Mouse (Mus musculus) liver, embryonic 14.5 days (tissue): ENCODE measurements around the gene Smpdl3b. TPM values are rescaled to one million over a fixed set of nuclear protein-coding genes. Genes with fewer than 3 reads are reported as not detected.
A peak's percentile ranks its signal among the peaks of the same experiment; 100 is the strongest.
"Not testable (repeated sequence)": the region's sequence is repeated elsewhere in the genome, so short reads cannot be mapped to it uniquely, and the experiment has no call there.

ENCODE experiments used
- ATAC-seq: fragments of 200-750 bp; cut with Nextera tagmentation; 2 replicates; pipeline ENCODE4 v1.8.0; 2017; ENCODE audit warnings: moderate number of reproducible peaks, mild to moderate bottlenecking, moderate library complexity; ENCODE audit not compliant: insufficient read depth
- DNase-seq, 3 experiments: peaks; one replicate each; pipeline ENCODE4 v3.0.0-alpha.2; 2012 to 2013; ENCODE audit warnings: low read depth in 3 of 3, low spot score in 3 of 3
- H3K27ac ChIP-seq: fragments of 300-500 bp; sonication (generic); 2 replicates; pipeline ENCODE4 v1.5.1; 2014; ENCODE audit warnings: moderate library complexity, mild to moderate bottlenecking, control low read depth, inconsistent platforms
- H3K27me3 ChIP-seq: fragments of 300-500 bp; sonication (generic); 2 replicates; pipeline ENCODE4 v1.6.1; 2014; ENCODE audit warnings: mild to moderate bottlenecking, low read length, moderate library complexity; ENCODE audit not compliant: control insufficient read depth, insufficient read depth
- H3K36me3 ChIP-seq: fragments of 300-500 bp; sonication (generic); replicated peaks from 2 replicates; pipeline ENCODE4 v1.6.1; 2014; ENCODE audit warnings: low read depth; ENCODE audit not compliant: control insufficient read depth, insufficient read depth
- H3K4me1 ChIP-seq, 2 experiments: fragments of 200-500 bp in 1 of 2; fragments of 300-500 bp in 1 of 2; sonication (generic) in 1 of 2; replicated peaks; 2 replicates each; pipeline ENCODE4 v1.6.1; 2012 to 2014; ENCODE audit warnings: antibody characterized with exemption in 1 of 2, inconsistent platforms in 1 of 2, low read length in 1 of 2; ENCODE audit not compliant: control insufficient read depth in 2 of 2, insufficient read depth in 2 of 2
- H3K4me2 ChIP-seq: fragments of 300-500 bp; sonication (generic); 2 replicates; pipeline ENCODE4 v1.6.1; 2014; ENCODE audit warnings: low read depth, mild to moderate bottlenecking, control low read depth, moderate library complexity
- H3K4me3 ChIP-seq, 2 experiments: fragments of 200-500 bp in 1 of 2; fragments of 300-500 bp in 1 of 2; sonication (generic) in 1 of 2; 2 replicates each; pipeline ENCODE4 v1.5.1; 2012 to 2014; ENCODE audit warnings: low read depth in 2 of 2, low read length in 2 of 2, mild to moderate bottlenecking in 2 of 2, control low read depth in 1 of 2, inconsistent platforms in 1 of 2, moderate library complexity in 1 of 2; ENCODE audit not compliant: insufficient read depth in 1 of 2
- H3K9ac ChIP-seq: fragments of 300-500 bp; sonication (generic); replicated peaks from 2 replicates; pipeline ENCODE4 v1.6.1; 2014; ENCODE audit warnings: mild to moderate bottlenecking, control low read depth, moderate library complexity
- H3K9me3 ChIP-seq: fragments of 300-500 bp; sonication (generic); 2 replicates; pipeline ENCODE4 v1.6.1; 2016; ENCODE audit warnings: low read length, mixed read lengths; ENCODE audit not compliant: control insufficient read depth
- CTCF ChIP-seq: IDR thresholded peaks from 2 replicates; pipeline ENCODE4 v1.5.1; 2016; ENCODE audit warnings: antibody characterized with exemption, low read depth, control low read depth
- EP300 ChIP-seq: IDR thresholded peaks from 2 replicates; pipeline ENCODE4 v1.6.1; 2016; ENCODE audit warnings: antibody characterized with exemption, low read depth
- WGBS: fragments of 180-500 bp; shearing (Covaris S2); extraction: QIAGEN DNeasy Blood & Tissue Kit; methylation state at CpG from one replicate; pipeline ENCODE4 v1.1.7; 2014; ENCODE audit not compliant: insufficient replicate concordance; 5-methylcytosine and 5-hydroxymethylcytosine counted together
- polyA plus RNA-seq, 2 experiments: library from polyadenylated mRNA; depleted of rRNA in 1 of 2; stranded (reverse) in 1 of 2; unstranded in 1 of 2; fragments of >200 nt; fragmentation: Nextera tagmentation in 1 of 2; extraction: Ambion mirVana in 1 of 2; gene quantifications; 2 replicates each; pipeline versions ENCODE4 v1.2.1 to v1.2.3; 2012 to 2014

The Smpdl3b gene
- polyA plus RNA-seq, 2 experiments = 0.92 to 1.2 TPM

DNA sequence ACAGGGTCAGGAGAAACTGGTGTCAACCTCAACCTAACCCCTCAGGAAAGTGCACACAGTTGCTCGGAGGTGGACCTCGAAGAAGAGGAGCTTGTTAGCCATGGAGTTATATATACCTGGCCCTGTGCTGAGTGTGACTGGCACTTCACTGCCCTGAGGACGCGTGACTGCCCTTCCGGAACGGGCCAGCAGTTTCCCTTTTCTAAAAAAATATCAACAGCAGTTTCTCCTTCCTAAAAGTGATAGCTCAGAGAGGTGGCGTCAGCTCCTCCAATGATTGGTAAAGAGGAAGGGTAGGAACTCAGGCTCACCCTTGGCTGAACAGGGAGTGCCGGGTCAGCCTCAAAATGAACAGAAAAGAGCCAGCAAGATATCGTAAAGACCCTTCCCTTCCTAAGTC is 37.0 kb upstream of the Smpdl3b start:
- Histone ChIP-seq H3K36me3 (no peaks in the 10 kb centered on the region), H3K4me1 (peaks cover 2 to 4% of the 10 kb centered on the region in 2 experiments), H3K4me2 (0 out of 2 replicates have a peak overlapping the region, but pooled peaks have one; percentile 20), H3K27ac (no peak overlapping the region), H3K9ac (no peak overlapping the region), H3K9me3 (no peaks in the 10 kb centered on the region), H3K27me3 (peaks cover 9% of the 10 kb centered on the region), H3K4me3 (no peak overlapping the region)
- TF ChIP-seq EP300 (no peak), CTCF (no peak)
- ATAC-seq = no peak
- WGBS = 16% methylated on average over 9 of the region's 9 CpGs
- no peak for DNase-seq

DNA sequence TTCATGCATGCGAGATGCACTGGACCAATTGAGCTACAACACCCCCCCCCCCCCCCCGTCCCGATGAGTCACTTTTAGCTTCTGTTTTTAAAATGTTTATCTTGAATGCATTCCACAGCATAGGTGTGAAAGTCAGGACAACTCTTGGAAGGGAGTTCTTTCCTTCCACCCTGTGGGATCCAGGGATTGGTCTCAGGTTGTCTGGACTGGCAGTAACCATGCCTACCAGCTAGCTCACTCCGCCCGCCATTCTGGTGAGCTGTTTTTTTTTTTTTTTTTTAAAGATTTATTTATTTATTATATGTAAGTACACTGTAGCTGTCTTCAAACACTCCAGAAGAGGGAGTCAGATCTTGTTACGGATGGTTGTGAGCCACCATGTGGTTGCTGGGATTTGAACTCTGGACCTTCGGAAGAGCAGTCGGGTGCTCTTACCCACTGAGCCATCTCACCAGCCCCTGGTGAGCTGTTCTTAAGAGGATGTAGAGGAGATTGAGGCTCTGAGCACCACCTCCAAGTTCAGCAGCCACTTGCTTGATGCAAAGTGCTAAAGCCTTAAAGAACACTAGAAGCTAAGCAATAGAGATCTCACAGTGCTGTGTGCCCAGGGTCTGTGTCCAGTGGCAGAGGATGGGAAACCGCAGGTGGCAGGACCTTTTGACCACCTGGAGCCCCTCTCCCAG is 36.4 kb upstream of the Smpdl3b start:
- 64% methylated on average over 8 of the region's 9 CpGs for WGBS
- not testable (repeated sequence) for H3K9ac ChIP-seq, H3K27ac ChIP-seq, H3K4me2 ChIP-seq, H3K4me1 ChIP-seq, H3K36me3 ChIP-seq, H3K9me3 ChIP-seq, ATAC-seq, H3K4me3 ChIP-seq, H3K27me3 ChIP-seq, DNase-seq

DNA sequence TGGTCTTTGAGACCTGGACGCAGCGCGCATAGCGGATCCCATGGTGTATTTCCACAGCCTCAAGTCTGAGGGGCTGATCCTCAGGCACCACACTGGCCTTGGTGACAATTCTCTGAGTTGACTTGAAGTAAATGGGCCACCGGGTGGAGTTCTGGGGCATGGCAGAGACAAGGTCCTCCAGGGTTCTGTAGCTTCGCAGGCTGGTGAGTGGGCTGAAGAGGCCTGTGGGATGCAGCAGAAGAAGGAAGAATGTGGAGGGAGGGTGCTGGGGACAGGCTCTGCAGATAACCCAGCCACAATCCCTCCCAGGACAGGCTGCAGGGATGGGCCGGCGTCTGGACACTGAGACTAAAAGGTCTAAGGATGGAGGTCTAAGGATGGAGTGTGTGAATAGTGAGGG is 32.7 kb upstream of the Smpdl3b start:
- no peak overlapping the region for H3K4me2 ChIP-seq
- H3K4me1 ChIP-seq = 0 out of 4 replicates have a peak, but pooled peaks cover 0 to 1% of the 10 kb centered on the region in 2 experiments
- H3K27me3 ChIP-seq = peaks cover 2% of the 10 kb centered on the region
- DNase-seq = no peak
- H3K36me3 ChIP-seq = no peaks in the 10 kb centered on the region
- H3K9me3 ChIP-seq = no peaks in the 10 kb centered on the region
- H3K27ac ChIP-seq = no peak overlapping the region
- no peak overlapping the region for H3K4me3 ChIP-seq
- no peak for TF ChIP-seq EP300
- no peak for TF ChIP-seq CTCF
- ATAC-seq = no peak
- WGBS = 81% methylated on average over 8 of the region's 8 CpGs
- no peak overlapping the region for H3K9ac ChIP-seq

DNA sequence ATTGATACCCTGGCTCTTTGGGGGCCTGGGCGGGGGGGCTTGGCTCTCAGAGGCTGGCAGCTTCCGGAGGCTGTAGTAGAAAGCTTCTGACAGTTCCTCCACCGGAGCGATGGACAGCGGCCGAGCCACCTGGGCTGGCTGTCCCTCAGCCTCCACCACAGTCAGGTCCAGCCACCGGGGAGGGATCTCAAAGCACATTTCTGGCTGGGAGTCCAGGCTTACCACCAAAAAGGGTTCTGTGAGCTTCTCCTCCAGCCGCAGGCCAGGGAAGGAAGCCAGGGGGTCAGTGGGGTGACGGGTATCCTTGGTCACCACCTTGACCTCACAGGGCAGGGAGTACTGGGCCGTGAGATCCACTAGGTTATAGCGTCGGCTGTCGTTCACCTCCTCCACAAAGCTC is 28.2 kb upstream of the Smpdl3b start:
- Histone ChIP-seq H3K9ac (no peak overlapping the region), H3K4me3 (no peak overlapping the region), H3K27me3 (no peaks in the 10 kb centered on the region), H3K4me1 (no peaks in the 10 kb centered on the region; a peak in 1 of 4 replicates), H3K27ac (no peak overlapping the region), H3K4me2 (no peak overlapping the region), H3K9me3 (no peaks in the 10 kb centered on the region), H3K36me3 (0 out of 2 replicates have a peak, but pooled peaks cover under 1% of the 10 kb centered on the region)
- DNase-seq (no peak), ATAC-seq (no peak)
- no peak for TF ChIP-seq EP300
- no peak for TF ChIP-seq CTCF
- 85% methylated on average over 13 of the region's 13 CpGs for WGBS

DNA sequence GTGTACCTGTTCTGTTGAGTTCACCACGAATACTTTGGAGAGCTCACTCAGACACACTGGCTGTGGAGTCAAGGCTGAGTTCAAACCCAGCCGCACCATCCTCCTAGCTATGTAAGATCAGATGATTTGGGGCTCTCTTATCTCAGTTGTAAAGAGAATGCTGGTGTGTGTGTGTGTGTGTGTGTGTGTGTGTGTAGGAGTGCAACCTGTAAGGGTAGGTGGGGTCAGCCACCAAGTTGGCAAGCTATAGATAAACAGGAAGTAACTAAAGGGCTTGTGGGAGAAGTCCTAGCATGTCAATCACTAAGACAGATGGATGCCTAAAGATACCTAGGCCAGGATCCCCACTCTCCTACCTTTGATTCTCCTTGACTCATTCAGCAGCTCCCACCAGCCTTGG is 26.7 kb upstream of the Smpdl3b start:
- Histone ChIP-seq H3K27me3 (no peaks in the 10 kb centered on the region), H3K4me2 (no peak overlapping the region)
- WGBS = 59% methylated on average over 2 of the region's 2 CpGs

More for the DNA sequence above, 26.7 kb upstream of the Smpdl3b start:
- Histone ChIP-seq H3K36me3 (peaks cover 12% of the 10 kb centered on the region), H3K9ac (no peak overlapping the region), H3K27ac (no peak overlapping the region), H3K9me3 (no peaks in the 10 kb centered on the region), H3K4me3 (no peak overlapping the region), H3K4me1 (no peaks in the 10 kb centered on the region; a peak in 1 of 4 replicates)
- ATAC-seq (no peak), DNase-seq (no peak)
- TF ChIP-seq EP300 (no peak), CTCF (no peak)
